9 mouse cellular contexts compared by ENCODE assay signal in genomic region chr12:109596232-109596631, GRCm38 (mm10). TPM values are rescaled to one million over a fixed set of nuclear protein-coding genes. Genes with fewer than 3 reads are reported as not detected.
DNase-seq lines count a peak whose midpoint lies in the region; ATAC-seq and TF ChIP-seq lines count a peak whose summit lies in the region.
"Had no signal": no experiment of that assay in that cellular context is flagged by ENCODE, and none has a peak within 500 bp of the region (broad histone marks: within the 10 kb centered on the region; RNA-seq: fewer than 3 reads in every experiment).

No protein-coding gene starts in this region.

- H3K27ac ChIP-seq in hindbrain, postnatal 0 days = peak overlapping the region; percentile 3; the same call in 1 of the 2 replicates
- H3K27ac ChIP-seq in hindbrain, embryonic 11.5 days (ENCODE audit: low read depth, low read length) = no peak overlapping the region
- peak overlapping the region; percentile 79 for H3K27ac ChIP-seq in intestine, embryonic 16.5 days (ENCODE audit: low read length)
- H3K27ac ChIP-seq: midbrain, embryonic 13.5 days had no signal

- no peak for ATAC-seq in hindbrain, postnatal 0 days
- no peak for ATAC-seq in hindbrain, embryonic 11.5 days (ENCODE audit: low FRiP score)
- peak; percentile 46; the same call in 1 of the 2 replicates for ATAC-seq in intestine, embryonic 16.5 days
- ATAC-seq: midbrain, embryonic 13.5 days had no signal

- WGBS in hindbrain, postnatal 0 days = 23% methylated on average over 8 of the region's 8 CpGs
- 65% methylated on average over 8 of the region's 8 CpGs for WGBS in hindbrain, embryonic 11.5 days
- WGBS in intestine, embryonic 16.5 days = 31% methylated on average over 8 of the region's 8 CpGs

- H3K36me3 ChIP-seq in hindbrain, postnatal 0 days (ENCODE audit: insufficient read depth, low read length) = no peaks in the 10 kb centered on the region; the same call in 1 of the 2 replicates
- H3K36me3 ChIP-seq in hindbrain, embryonic 11.5 days (ENCODE audit: control insufficient read depth, insufficient read depth, low read length) = peaks cover 13% of the 10 kb centered on the region
- peaks cover 10% of the 10 kb centered on the region; the same call in 1 of the 2 replicates for H3K36me3 ChIP-seq in intestine, embryonic 16.5 days (ENCODE audit: control insufficient read depth, insufficient read depth, low read length)

- 0 out of 2 replicates have a peak, but pooled peaks cover 3% of the 10 kb centered on the region for H3K4me1 ChIP-seq in hindbrain, postnatal 0 days (ENCODE audit: insufficient read depth, low read length)
- H3K4me1 ChIP-seq in hindbrain, embryonic 11.5 days (replicated peaks; ENCODE audit: control insufficient read depth, insufficient read depth, low read length) = no peaks in the 10 kb centered on the region
- H3K4me1 ChIP-seq in intestine, embryonic 16.5 days (ENCODE audit: control insufficient read depth, insufficient read depth, low read length) = peaks cover 15% of the 10 kb centered on the region
- H3K4me1 ChIP-seq: midbrain, embryonic 13.5 days had no signal

- H3K4me2 ChIP-seq in hindbrain, postnatal 0 days (ENCODE audit: low read depth, low read length) = peak overlapping the region; percentile 23; the same call in 1 of the 2 replicates
- H3K4me2 ChIP-seq in hindbrain, embryonic 11.5 days (replicated peaks; ENCODE audit: low read depth, low read length) = no peak overlapping the region
- H3K4me2 ChIP-seq in intestine, embryonic 16.5 days (ENCODE audit: low read depth, low read length) = no peak overlapping the region
- H3K4me2 ChIP-seq: midbrain, embryonic 13.5 days had no signal

- H3K4me3 ChIP-seq in hindbrain, postnatal 0 days (ENCODE audit: low read length) = no peak overlapping the region
- H3K4me3 ChIP-seq in hindbrain, embryonic 11.5 days (ENCODE audit: low read depth, low read length) = no peak overlapping the region
- H3K4me3 ChIP-seq in intestine, embryonic 16.5 days (ENCODE audit: low read length) = no peak overlapping the region
- H3K4me3 ChIP-seq: midbrain, embryonic 13.5 days had no signal

- no peaks in the 10 kb centered on the region for H3K9me3 ChIP-seq in hindbrain, postnatal 0 days (ENCODE audit: low read length)
- no peaks in the 10 kb centered on the region for H3K9me3 ChIP-seq in hindbrain, embryonic 11.5 days (ENCODE audit: control insufficient read depth, low read length)
- no peaks in the 10 kb centered on the region for H3K9me3 ChIP-seq in intestine, embryonic 16.5 days (ENCODE audit: control insufficient read depth, low read length)
- H3K9me3 ChIP-seq: midbrain, embryonic 13.5 days had no signal

- DNase-seq in embryo, embryonic 10 days (ENCODE audit: low spot score) = peak; percentile 39
- no peak for DNase-seq in embryo, embryonic 9.5 days (ENCODE audit: extremely low spot score)
- DNase-seq in hindbrain, postnatal 0 days (ENCODE audit: low spot score) = peak; percentile 52
- DNase-seq in hindbrain, embryonic 11.5 days (ENCODE audit: low spot score) = no peak
- peak; percentile 80 for DNase-seq in MN1 (ENCODE audit: low spot score)
- no peak for DNase-seq in spleen, postnatal 36 days (ENCODE audit: low spot score in 2 of 2)
- DNase-seq in thymus, postnatal 10 days (ENCODE audit: low spot score in 2 of 2) = no peak

- no peak overlapping the region for H3K9ac ChIP-seq in hindbrain, postnatal 0 days (replicated peaks; ENCODE audit: low read length)
- H3K9ac ChIP-seq in hindbrain, embryonic 11.5 days (ENCODE audit: low read depth, low read length) = no peak overlapping the region
- H3K9ac ChIP-seq in intestine, embryonic 16.5 days (ENCODE audit: low read depth, low read length) = no peak overlapping the region
- H3K9ac ChIP-seq: midbrain, embryonic 13.5 days had no signal

- no peaks in the 10 kb centered on the region for H3K27me3 ChIP-seq in hindbrain, postnatal 0 days (ENCODE audit: insufficient read depth, low read length)
- H3K27me3 ChIP-seq in hindbrain, embryonic 11.5 days (ENCODE audit: control insufficient read depth, insufficient read depth, low read length) = no peaks in the 10 kb centered on the region
- no peaks in the 10 kb centered on the region for H3K27me3 ChIP-seq in intestine, embryonic 16.5 days (replicated peaks; ENCODE audit: control insufficient read depth, insufficient read depth, low read length)
- H3K27me3 ChIP-seq: midbrain, embryonic 13.5 days had no signal

- no peak for TF ChIP-seq CTCF in hindbrain, postnatal 0 days (IDR thresholded peaks at IDR 0.05; ENCODE audit: low read depth)

RNA-seq across cellular contexts. Expression of gene Rtl1, which starts 3.9 kb away (rescaled TPM):
- 1.4 and 1.9 TPM in 2 replicates for total RNA-seq in hindbrain, postnatal 0 days (2014; rRNA removed)
- 0.81 and 1.3 TPM in 2 replicates for polyA plus RNA-seq in hindbrain, postnatal 0 days (2015; fragmentation: Nextera tagmentation; extraction: Ambion mirVana)
- 0.50 and 0.85 TPM in 2 replicates for polyA plus RNA-seq in hindbrain, embryonic 11.5 days (2014; fragmentation: Nextera tagmentation; extraction: Ambion mirVana)
- polyA plus RNA-seq in intestine, embryonic 16.5 days (2015; fragmentation: Nextera tagmentation; extraction: Ambion mirVana) = 0.98 TPM in 2 replicates

Comparison
In these comparisons a context has a peak if more than half of its experiments do, and no peak if none do; other contexts are left out.
1. DNase-seq: peak in embryo, embryonic 10 days (single experiment), hindbrain, postnatal 0 days (single experiment) and MN1 (single experiment); none in embryo, embryonic 9.5 days (single experiment), hindbrain, embryonic 11.5 days (single experiment), spleen, postnatal 36 days (0 of 2) and thymus, postnatal 10 days (0 of 2).